Mouse (Mus musculus): Measurements from ENCODE around the gene Gm21319.
"Not testable (repeated sequence)": the region's sequence is repeated elsewhere in the genome, so short reads cannot be mapped to it uniquely, and the experiment has no call there.

GRCm38 (mm10) chr12:87816277-87816676, 40.7 kb upstream of the Gm21319 start, which contains the start of gene BB287469:
- TF ChIP-seq POLR2A, CTCF (IDR thresholded peaks at IDR 0.05; ENCODE audit: extremely low read depth, insufficient read depth, low read length): not testable (repeated sequence)
